Mouse (Mus musculus) midbrain, embryonic 16.5 days (tissue): ENCODE data around the gene Cep41. TPM values are rescaled to one million over a fixed set of nuclear protein-coding genes. Genes with fewer than 3 reads are reported as not detected.
A peak's percentile ranks its signal among the peaks of the same experiment; 100 is the strongest.

Source experiments
- microRNA counts: library from miRNA; unstranded; fragments of <30 nt; microRNA quantifications from one replicate; lab custom pipeline; 2016
- microRNA-seq: library from miRNA; unstranded; fragments of <30 nt; microRNA quantifications from one replicate; pipeline ENCODE4, GENCODE M21; 2017
- polyA plus RNA-seq: library from polyadenylated mRNA; unstranded; fragments of >200 nt; fragmentation: Nextera tagmentation; extraction: Ambion mirVana; gene quantifications from 2 replicates; pipeline ENCODE4 v1.2.1, GENCODE M21; 2015

Cep41 gene
- polyA plus RNA-seq, 1 experiment from 2014 or later, result 13.2 TPM

MicroRNAs within 50 kb of the gene (microRNA counts, 519-probe panel; counts per million panel counts)
- microRNA mmu-miR-335-3p (lab: Ali Mortazavi, UCI), result 2,468 counts per million, percentile 74 among the panel's probes with 10 or more counts
- microRNA mmu-miR-335-5p (lab: Ali Mortazavi, UCI), result 3,755 counts per million, percentile 97 among the panel's probes with 10 or more counts

Small RNA genes lying within 50 kb of the gene (microRNA-seq; reads per million reads assigned to microRNA genes)
- 55,043 reads per million, percentile 100 among the genes with 10 or more reads in this experiment for gene Mir335

Other genes starting within 250 kb of the Cep41 start
- 30.3 TPM in 2 replicates for gene Tmem209, start 184.0 kb downstream of the Cep41 start, polyA plus RNA-seq
- gene Ssmem1, start 183.9 kb downstream of the Cep41 start, polyA plus RNA-seq, result 0.14 TPM in 1 of 2 replicates, not detected in the other
- 9.0 and 10.2 TPM in 2 replicates for gene Cpa2, start 152.2 kb downstream of the Cep41 start, polyA plus RNA-seq
- gene Cpa4, start 125.4 kb downstream of the Cep41 start, polyA plus RNA-seq, result 1.0 and 1.4 TPM in 2 replicates
- not detected in 2 replicates for gene Cpa5, start 82.7 kb downstream of the Cep41 start, polyA plus RNA-seq
- 0.90 and 0.91 TPM in 2 replicates for gene Cpa1, start 54.5 kb downstream of the Cep41 start, polyA plus RNA-seq
- gene Mest, start 29.8 kb upstream of the Cep41 start, polyA plus RNA-seq, result 268 and 368 TPM in 2 replicates
- gene Copg2, start 203.0 kb upstream of the Cep41 start, polyA plus RNA-seq, result 26.8 and 31.8 TPM in 2 replicates
- gene Tsga13, start 221.8 kb upstream of the Cep41 start, polyA plus RNA-seq, result 0.16 and 0.39 TPM in 2 replicates